Mouse (Mus musculus) forebrain, embryonic 13.5 days (tissue): ENCODE results near the gene Blm. TPM values are rescaled to one million over a fixed set of nuclear protein-coding genes. Genes with fewer than 3 reads are reported as not detected.
A peak's percentile ranks its signal among the peaks of the same experiment; 100 is the strongest.

Experiments used
- ATAC-seq: fragments of 200-750 bp; cut with Nextera tagmentation; 2 replicates; pipeline ENCODE4 v1.8.0; 2017
- H3K27ac ChIP-seq: fragments of 300-500 bp; sonication (generic); 2 replicates; pipeline ENCODE4 v1.5.1; 2015; ENCODE audit warnings: inconsistent platforms, mild to moderate bottlenecking, moderate library complexity
- H3K27me3 ChIP-seq: fragments of 300-500 bp; sonication (generic); 2 replicates; pipeline ENCODE4 v1.6.1; 2015; ENCODE audit warnings: mild to moderate bottlenecking, inconsistent platforms
- H3K36me3 ChIP-seq: fragments of 300-500 bp; sonication (generic); 2 replicates; pipeline ENCODE4 v1.6.1; 2015; ENCODE audit warnings: mild to moderate bottlenecking, inconsistent platforms; ENCODE audit not compliant: poor library complexity, severe bottlenecking
- H3K4me1 ChIP-seq: fragments of 300-500 bp; sonication (generic); 2 replicates; pipeline ENCODE4 v1.6.1; 2015; ENCODE audit warnings: inconsistent platforms
- H3K4me2 ChIP-seq: fragments of 300-500 bp; sonication (generic); 2 replicates; pipeline ENCODE4 v1.6.1; 2015; ENCODE audit warnings: inconsistent platforms, mild to moderate bottlenecking, moderate library complexity
- H3K4me3 ChIP-seq: fragments of 300-500 bp; sonication (generic); 2 replicates; pipeline ENCODE4 v1.5.1; 2015; ENCODE audit warnings: mild to moderate bottlenecking, inconsistent platforms
- H3K9ac ChIP-seq: fragments of 300-500 bp; sonication (generic); 2 replicates; pipeline ENCODE4 v1.6.1; 2015; ENCODE audit warnings: mild to moderate bottlenecking, inconsistent platforms
- H3K9me3 ChIP-seq: fragments of 300-500 bp; sonication (generic); replicated peaks from 2 replicates; pipeline ENCODE4 v1.6.1; 2016; ENCODE audit warnings: inconsistent platforms
- WGBS: fragments of 180-500 bp; shearing (Covaris S2); methylation state at CpG from one replicate; pipeline ENCODE4 v1.1.7; 2015; 5-methylcytosine and 5-hydroxymethylcytosine counted together
- polyA plus RNA-seq: library from polyadenylated mRNA; unstranded; fragments of >200 nt; fragmentation: Nextera tagmentation; extraction: Ambion mirVana; gene quantifications from 2 replicates; pipeline ENCODE4 v1.2.1, GENCODE M21; 2015

Gene Blm
- 23.7 and 26.6 TPM in 2 replicates for polyA plus RNA-seq

GRCm38 (mm10) chr7:80535009-80535744 lies at the start of gene Blm:
TSS of gene Blm (minus strand) at chr7:80535119.
- peak within 1 kb of the TSS; percentile 85 for H3K9ac ChIP-seq
- H3K4me2 ChIP-seq = peak within 1 kb of the TSS; percentile 97
- no peaks in the 10 kb centered on the region for H3K36me3 ChIP-seq
- peak within 1 kb of the TSS; percentile 75 for H3K4me3 ChIP-seq
- peaks cover 6% of the 10 kb centered on the region; the same call in 1 of the 2 replicates for H3K27me3 ChIP-seq
- H3K4me1 ChIP-seq = peaks cover 15% of the 10 kb centered on the region
- H3K27ac ChIP-seq = peak within 1 kb of the TSS; percentile 87
- under 1% methylated on average over 43 of the region's 43 CpGs for WGBS
- H3K9me3 ChIP-seq = no peaks in the 10 kb centered on the region
- peak; percentile 100 for ATAC-seq

GRCm38 (mm10) chr7:80583981-80584380 lies 49.1 kb upstream of the Blm start:
- H3K9me3 ChIP-seq = no peaks in the 10 kb centered on the region
- H3K9ac ChIP-seq = no peak overlapping the region
- peaks cover 7% of the 10 kb centered on the region for H3K36me3 ChIP-seq
- peak; percentile 77 for ATAC-seq
- no peak overlapping the region for H3K4me3 ChIP-seq
- H3K4me1 ChIP-seq = peaks cover 7% of the 10 kb centered on the region
- no peak overlapping the region for H3K27ac ChIP-seq
- WGBS = 42% methylated on average over 6 of the region's 6 CpGs
- H3K4me2 ChIP-seq = no peak overlapping the region
- H3K27me3 ChIP-seq = no peaks in the 10 kb centered on the region

GRCm38 (mm10) chr7:80582821-80583451 lies 48.0 kb upstream of the Blm start:
- Histone ChIP-seq H3K27ac (no peak overlapping the region), H3K4me2 (no peak overlapping the region), H3K4me3 (no peak overlapping the region), H3K9ac (no peak overlapping the region), H3K4me1 (peaks cover 7% of the 10 kb centered on the region), H3K9me3 (no peaks in the 10 kb centered on the region), H3K27me3 (no peaks in the 10 kb centered on the region), H3K36me3 (no peaks in the 10 kb centered on the region)
- ATAC-seq = no peak
- 78% methylated on average over 20 of the region's 20 CpGs for WGBS

- no peak for ATAC-seq
- Histone ChIP-seq H3K4me1 (no peaks in the 10 kb centered on the region), H3K36me3 (no peaks in the 10 kb centered on the region), H3K27me3 (no peaks in the 10 kb centered on the region), H3K4me2 (no peak overlapping the region), H3K9me3 (no peaks in the 10 kb centered on the region), H3K4me3 (no peak overlapping the region), H3K27ac (no peak overlapping the region), H3K9ac (no peak overlapping the region)
- WGBS = 39% methylated on average over 6 of the region's 6 CpGs
These were observed 45.4 kb upstream of the Blm start for GRCm38 (mm10) chr7:80580368-80580767.

GRCm38 (mm10) chr7:80577417-80577980 lies 42.6 kb upstream of the Blm start:
- H3K9ac ChIP-seq = no peak overlapping the region
- H3K4me3 ChIP-seq = no peak overlapping the region
- H3K27me3 ChIP-seq = no peaks in the 10 kb centered on the region
- H3K9me3 ChIP-seq = no peaks in the 10 kb centered on the region
- no peaks in the 10 kb centered on the region for H3K4me1 ChIP-seq
- H3K27ac ChIP-seq = no peak overlapping the region
- ATAC-seq = no peak
- no peaks in the 10 kb centered on the region for H3K36me3 ChIP-seq
- H3K4me2 ChIP-seq = no peak overlapping the region
- whole genome bisulfite sequencing = 72% methylated on average over 14 of the region's 14 CpGs

- WGBS = 77% methylated on average over 3 of the region's 3 CpGs
These were observed 41.7 kb upstream of the Blm start for GRCm38 (mm10) chr7:80576626-80577025.

GRCm38 (mm10) chr7:80575750-80576149 lies 40.8 kb upstream of the Blm start:
- Histone ChIP-seq H3K9me3 (no peaks in the 10 kb centered on the region), H3K4me2 (no peak overlapping the region), H3K27me3 (no peaks in the 10 kb centered on the region), H3K27ac (no peak overlapping the region), H3K9ac (no peak overlapping the region), H3K4me3 (no peak overlapping the region), H3K4me1 (no peaks in the 10 kb centered on the region), H3K36me3 (no peaks in the 10 kb centered on the region)
- WGBS = 93% methylated on average over 9 of the region's 9 CpGs
- no peak for ATAC-seq

More at GRCm38 (mm10) chr7:80576626-80577025, 41.7 kb upstream of the Blm start:
- Histone ChIP-seq H3K4me1 (no peaks in the 10 kb centered on the region), H3K9ac (no peak overlapping the region), H3K27ac (no peak overlapping the region), H3K27me3 (no peaks in the 10 kb centered on the region), H3K4me3 (no peak overlapping the region), H3K4me2 (no peak overlapping the region), H3K36me3 (no peaks in the 10 kb centered on the region), H3K9me3 (no peaks in the 10 kb centered on the region)
- ATAC-seq = no peak

GRCm38 (mm10) chr7:80573076-80573475 lies 38.2 kb upstream of the Blm start:
- H3K9ac ChIP-seq = no peak overlapping the region
- no peak overlapping the region for H3K4me2 ChIP-seq
- H3K36me3 ChIP-seq = no peaks in the 10 kb centered on the region
- no peaks in the 10 kb centered on the region for H3K9me3 ChIP-seq
- no peak for ATAC-seq
- H3K4me1 ChIP-seq = no peaks in the 10 kb centered on the region
- H3K27ac ChIP-seq = no peak overlapping the region
- H3K4me3 ChIP-seq = no peak overlapping the region
- 64% methylated on average over 3 of the region's 3 CpGs for WGBS
- no peaks in the 10 kb centered on the region for H3K27me3 ChIP-seq

- no peaks in the 10 kb centered on the region for H3K27me3 ChIP-seq
- H3K4me3 ChIP-seq = no peak overlapping the region
- no peak overlapping the region for H3K4me2 ChIP-seq
- no peak overlapping the region for H3K9ac ChIP-seq
- H3K9me3 ChIP-seq = no peaks in the 10 kb centered on the region
- no peak for ATAC-seq
- no peaks in the 10 kb centered on the region for H3K36me3 ChIP-seq
- H3K4me1 ChIP-seq = no peaks in the 10 kb centered on the region
- WGBS = 84% methylated on average over 8 of the region's 8 CpGs
- no peak overlapping the region for H3K27ac ChIP-seq
These were observed 33.1 kb upstream of the Blm start for GRCm38 (mm10) chr7:80567982-80568381.

- H3K4me3 ChIP-seq = no peak overlapping the region
- no peak overlapping the region for H3K4me2 ChIP-seq
- 82% methylated on average over 5 of the region's 5 CpGs for WGBS
- H3K9me3 ChIP-seq = no peaks in the 10 kb centered on the region
- H3K4me1 ChIP-seq = no peaks in the 10 kb centered on the region
- H3K36me3 ChIP-seq = no peaks in the 10 kb centered on the region
- no peaks in the 10 kb centered on the region for H3K27me3 ChIP-seq
- H3K27ac ChIP-seq = no peak overlapping the region
- no peak for ATAC-seq
- H3K9ac ChIP-seq = no peak overlapping the region
These were observed 27.0 kb upstream of the Blm start for GRCm38 (mm10) chr7:80561931-80562330.

- no peaks in the 10 kb centered on the region for H3K4me1 ChIP-seq
- no peak overlapping the region for H3K9ac ChIP-seq
- WGBS = 86% methylated on average over 9 of the region's 9 CpGs
- no peak overlapping the region for H3K4me2 ChIP-seq
- ATAC-seq = no peak
- no peak overlapping the region for H3K4me3 ChIP-seq
- no peaks in the 10 kb centered on the region for H3K36me3 ChIP-seq
- H3K27ac ChIP-seq = no peak overlapping the region
- H3K9me3 ChIP-seq = no peaks in the 10 kb centered on the region
- no peaks in the 10 kb centered on the region for H3K27me3 ChIP-seq
These were observed 26.4 kb upstream of the Blm start for GRCm38 (mm10) chr7:80561271-80561670.

GRCm38 (mm10) chr7:80558572-80558971 lies 23.7 kb upstream of the Blm start:
- Histone ChIP-seq H3K9me3 (no peaks in the 10 kb centered on the region), H3K36me3 (no peaks in the 10 kb centered on the region), H3K27me3 (no peaks in the 10 kb centered on the region), H3K4me2 (no peak overlapping the region), H3K4me3 (no peak overlapping the region), H3K9ac (no peak overlapping the region), H3K4me1 (no peaks in the 10 kb centered on the region), H3K27ac (no peak overlapping the region)
- ATAC-seq = no peak
- WGBS = 72% methylated on average over 5 of the region's 5 CpGs
